Mouse (Mus musculus) bone marrow, adult 2 months (tissue): ENCODE data around the gene Nat8f3. TPM values are rescaled to one million over a fixed set of nuclear protein-coding genes. Genes with fewer than 3 reads are reported as not detected.

ENCODE experiments used
- polyA plus RNA-seq: library from polyadenylated mRNA; stranded (reverse); fragments of >200 nt; gene quantifications from 2 replicates; pipeline ENCODE4 v1.2.4, GENCODE M21; 2011; ENCODE audit warnings: low replicate concordance; ENCODE audit not compliant: missing spikeins, insufficient read depth, insufficient read length

Nat8f3 gene
- polyA plus RNA-seq, 1 experiment, result not detected

Other genes starting within 250 kb of the Nat8f3 start
- 4.3 and 4.8 TPM in 2 replicates for gene Alms1, start 178.2 kb downstream of the Nat8f3 start, polyA plus RNA-seq
- gene Nat8f7, start 52.5 kb downstream of the Nat8f3 start, polyA plus RNA-seq, result not detected in 2 replicates
- gene Nat8f6, start 55.2 kb upstream of the Nat8f3 start, polyA plus RNA-seq, result not detected in 2 replicates
- not detected in 2 replicates for gene Nat8f5, start 55.2 kb upstream of the Nat8f3 start, polyA plus RNA-seq
- gene Nat8, start 66.3 kb upstream of the Nat8f3 start, polyA plus RNA-seq, result 2.0 TPM in 1 of 2 replicates, not detected in the other
- 1.4 TPM in 1 of 2 replicates, not detected in the other for gene Nat8f2, start 103.4 kb upstream of the Nat8f3 start, polyA plus RNA-seq
- gene Nat8f4, start 139.1 kb upstream of the Nat8f3 start, polyA plus RNA-seq, result 0.75 and 1.1 TPM in 2 replicates
- gene Tprkb, start 146.1 kb upstream of the Nat8f3 start, polyA plus RNA-seq, result 8.9 and 10.1 TPM in 2 replicates
- 1.3 and 24.1 TPM in 2 replicates for gene Nat8f1, start 149.9 kb upstream of the Nat8f3 start, polyA plus RNA-seq
- 36.6 and 50.6 TPM in 2 replicates for gene Dusp11, start 195.9 kb upstream of the Nat8f3 start, polyA plus RNA-seq